Mouse (Mus musculus) stomach, adult 2 months (tissue): ENCODE measurements around the gene Olfr155. TPM values are rescaled to one million over a fixed set of nuclear protein-coding genes. Genes with fewer than 3 reads are reported as not detected.

Experiments
- polyA plus RNA-seq: library from polyadenylated mRNA; depleted of rRNA; stranded (reverse); fragments of >200 nt; gene quantifications from 2 replicates; pipeline ENCODE4 v1.2.3, GENCODE M21; 2012; rRNA removed

Olfr155 gene
- not detected in 2 replicates for polyA plus RNA-seq

DNA sequence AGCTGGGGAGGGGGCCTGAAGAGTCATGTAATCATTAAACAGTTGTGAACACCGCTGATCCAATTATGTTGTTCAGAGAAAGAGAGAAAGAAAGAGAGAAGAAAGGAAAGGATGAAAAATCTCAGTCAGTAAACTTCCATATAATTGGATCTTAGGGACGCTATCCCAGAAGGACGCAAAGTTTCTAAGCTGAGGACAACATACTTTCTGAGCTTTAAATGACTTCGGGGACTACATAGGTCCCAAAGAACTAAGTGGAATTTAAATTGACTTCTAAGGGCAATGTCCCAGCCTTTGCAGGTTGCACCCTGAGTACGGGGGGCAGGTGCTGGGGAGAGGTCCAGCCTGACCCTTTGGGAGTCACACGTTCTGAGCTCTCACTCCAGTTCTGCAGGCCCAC, at the start of gene Olfr155:
Gene Olfr155, plus strand, starts transcription at position 301 of the 400 bp plus-strand sequence.

DNA sequence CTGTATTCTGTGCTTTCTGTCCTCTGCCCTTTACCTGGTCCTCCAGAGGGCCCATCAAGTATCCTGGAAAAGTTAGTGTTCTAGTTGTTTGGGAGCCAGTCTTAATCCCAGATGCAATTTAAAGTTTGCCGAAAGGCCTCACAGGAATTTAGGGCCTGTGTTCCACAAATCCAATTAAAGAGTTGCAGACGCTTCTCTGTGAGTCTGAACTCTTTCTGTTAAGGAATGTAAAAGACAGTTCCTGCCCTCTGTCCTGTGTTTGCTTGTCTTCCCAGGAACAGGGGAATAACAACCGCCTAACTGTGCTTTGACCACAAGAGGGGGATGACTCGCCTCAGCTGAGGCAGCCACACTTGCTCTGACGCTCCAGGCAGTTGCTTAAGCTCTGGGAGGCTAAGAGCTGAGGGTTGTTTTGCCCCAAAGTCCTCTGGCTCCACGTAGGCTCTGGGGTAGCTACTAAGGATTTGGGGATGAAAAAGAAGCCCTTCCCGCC, 27.5 kb upstream of the Olfr155 start, which contains the start of gene Olfr156:
Gene Olfr156, minus strand, starts transcription at position 51 of the 493 bp plus-strand sequence.

GRCm38 (mm10) chr4:43840101-43840500, 11.3 kb upstream of the Olfr155 start, which contains the start of gene Olfr157:
Olfr157 (minus strand) TSS chr4:43840201.

GRCm38 (mm10) chr4:43875160-43875918, 24.0 kb downstream of the Olfr155 start, which contains the start of gene Reck:
Reck (plus strand) TSS chr4:43875530.

Other genes with a start within 250 kb of the Olfr155 start
- gene Npr2, start 219.6 kb upstream of the Olfr155 start, polyA plus RNA-seq, result 7.3 and 12.5 TPM in 2 replicates
- gene Spag8, start 198.0 kb upstream of the Olfr155 start, polyA plus RNA-seq, result 0.19 and 0.75 TPM in 2 replicates
- gene Hint2, start 195.1 kb upstream of the Olfr155 start, polyA plus RNA-seq, result 43.0 and 58.4 TPM in 2 replicates
- 5.1 and 5.4 TPM in 2 replicates for gene Tmem8b, start 182.6 kb upstream of the Olfr155 start, polyA plus RNA-seq
- gene Fam221b, start 182.4 kb upstream of the Olfr155 start, polyA plus RNA-seq, result 0.08 TPM in 1 of 2 replicates, not detected in the other
- not detected in 2 replicates for gene Olfr70, start 150.8 kb upstream of the Olfr155 start, polyA plus RNA-seq
- gene Olfr71, start 141.3 kb upstream of the Olfr155 start, polyA plus RNA-seq, result not detected in 2 replicates
- gene Hrct1, start 124.4 kb upstream of the Olfr155 start, polyA plus RNA-seq, result 6.2 and 9.7 TPM in 2 replicates
- gene Spaar, start 121.5 kb upstream of the Olfr155 start, polyA plus RNA-seq, result 0.37 and 0.73 TPM in 2 replicates
- gene Olfr159, start 80.6 kb upstream of the Olfr155 start, polyA plus RNA-seq, result not detected in 2 replicates
- gene Olfr156, start 27.7 kb upstream of the Olfr155 start, polyA plus RNA-seq, result not detected in 2 replicates
- not detected in 2 replicates for gene Olfr157, start 11.4 kb upstream of the Olfr155 start, polyA plus RNA-seq
- gene Reck, start 24.0 kb downstream of the Olfr155 start, polyA plus RNA-seq, result 2.2 and 4.0 TPM in 2 replicates
- 4.8 and 7.3 TPM in 2 replicates for gene Glipr2, start 105.8 kb downstream of the Olfr155 start, polyA plus RNA-seq
- gene Ccin, start 131.9 kb downstream of the Olfr155 start, polyA plus RNA-seq, result not detected in 2 replicates
- gene Clta, start 152.9 kb downstream of the Olfr155 start, polyA plus RNA-seq, result 64.6 and 109 TPM in 2 replicates
- gene Gne, start 232.6 kb downstream of the Olfr155 start, polyA plus RNA-seq, result 12.3 and 16.6 TPM in 2 replicates